Mouse (Mus musculus): Measurements from ENCODE around the gene Ttc4.

DNA sequence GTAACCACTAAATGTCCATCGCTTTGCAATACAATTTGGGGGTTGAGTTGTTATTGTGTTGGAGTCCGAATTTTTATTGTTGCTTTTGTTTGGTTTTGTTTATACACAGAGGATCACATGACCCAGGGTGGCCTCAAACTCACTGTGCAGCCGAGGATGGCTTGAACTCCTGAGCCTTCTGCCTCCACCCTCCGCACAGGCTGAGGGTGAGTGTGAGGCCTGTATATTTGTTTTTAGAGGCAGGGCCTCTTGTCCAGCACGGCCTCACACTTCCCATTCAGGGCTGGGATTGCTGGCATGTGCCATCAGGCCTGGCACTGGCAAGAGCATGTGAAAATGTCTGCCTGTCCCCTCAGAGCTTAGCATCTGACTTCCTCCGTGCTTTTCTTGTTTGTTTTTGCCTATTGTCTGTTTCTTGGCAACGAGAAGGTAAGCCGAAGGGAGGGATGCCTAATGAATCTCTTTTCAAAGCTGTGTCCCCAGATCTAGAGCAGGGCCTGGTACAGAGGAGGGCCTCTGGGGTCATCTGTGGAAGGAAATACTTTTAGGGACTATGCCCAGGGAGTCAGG lies 26.4 kb upstream of the Ttc4 start:
- TF ChIP-seq POLR2A (IDR thresholded peaks at IDR 0.05; ENCODE audit: borderline replicate concordance, extremely low read depth, insufficient read depth, insufficient read length, poor library complexity, severe bottlenecking), result no peak
- TF ChIP-seq CTCF (IDR thresholded peaks at IDR 0.05; ENCODE audit: borderline replicate concordance, extremely low read depth, insufficient read depth, insufficient read length), result no peak
